11 mouse cellular contexts compared by ENCODE assay signal in genomic region chr11:6018218-6019010, GRCm38 (mm10). TPM values are rescaled to one million over a fixed set of nuclear protein-coding genes. Genes with fewer than 3 reads are reported as not detected.
DNase-seq lines count a peak whose midpoint lies in the region; ATAC-seq lines count a peak whose summit lies in the region.
"Had no signal": no experiment of that assay in that cellular context is flagged by ENCODE, and none has a peak within 500 bp of the region (broad histone marks: within the 10 kb centered on the region; RNA-seq: fewer than 3 reads in every experiment).

No protein-coding gene starts in this region.

- no peak overlapping the region for H3K4me2 ChIP-seq in kidney, embryonic 14.5 days (replicated peaks; ENCODE audit: low read depth, low read length)
- H3K4me2 ChIP-seq: liver, embryonic 12.5 days; midbrain, embryonic 12.5 days had no signal

- peaks cover 14% of the 10 kb centered on the region; the same call in 1 of the 2 replicates for H3K4me1 ChIP-seq in kidney, embryonic 14.5 days (ENCODE audit: control insufficient read depth, insufficient read depth, low read length)
- H3K4me1 ChIP-seq in heart, embryonic 10.5 days, result no peaks in the 10 kb centered on the region
- H3K4me1 ChIP-seq: liver, embryonic 12.5 days; midbrain, embryonic 12.5 days had no signal

- H3K27me3 ChIP-seq in kidney, embryonic 14.5 days (ENCODE audit: control insufficient read depth, insufficient read depth, low read length), result no peaks in the 10 kb centered on the region
- peaks cover 30% of the 10 kb centered on the region; the same call in 1 of the 2 replicates for H3K27me3 ChIP-seq in heart, embryonic 10.5 days (ENCODE audit: insufficient read depth, poor library complexity, severe bottlenecking)
- H3K27me3 ChIP-seq: midbrain, embryonic 12.5 days had no signal

- no peak for DNase-seq in kidney, postnatal 14 days
- peak; percentile 46 to 54 for DNase-seq in B cell, adult 2 months
- peak; percentile 79 for DNase-seq in T-cell, adult 2 months (ENCODE audit: low spot score)
- DNase-seq in naive thymus-derived CD4-positive, alpha-beta T cell, adult 2 months (ENCODE audit: low read depth), result peak; percentile 78
- DNase-seq in heart, embryonic 10.5 days (ENCODE audit: low spot score), result no peak
- DNase-seq in urinary bladder, postnatal 4 days (ENCODE audit: low spot score in 2 of 2), result no peak
- no peak for DNase-seq in adrenal gland, postnatal 25 days
- DNase-seq: kidney, postnatal 25 days had no signal

- H3K9ac ChIP-seq in kidney, embryonic 14.5 days (ENCODE audit: low read depth, low read length), result no peak overlapping the region
- H3K9ac ChIP-seq: liver, embryonic 12.5 days; midbrain, embryonic 12.5 days had no signal

- H3K27ac ChIP-seq in kidney, embryonic 14.5 days (ENCODE audit: low read depth, low read length), result no peak overlapping the region
- no peak overlapping the region for H3K27ac ChIP-seq in heart, embryonic 10.5 days
- H3K27ac ChIP-seq: liver, embryonic 12.5 days; midbrain, embryonic 12.5 days had no signal

- no peak overlapping the region for H3K4me3 ChIP-seq in kidney, embryonic 14.5 days (ENCODE audit: low read length)
- H3K4me3 ChIP-seq in heart, embryonic 10.5 days, result no peak overlapping the region
- H3K4me3 ChIP-seq: liver, embryonic 12.5 days; midbrain, embryonic 12.5 days had no signal

- WGBS in kidney, embryonic 14.5 days, result 43% methylated on average over 7 of the region's 7 CpGs
- 62% methylated on average over 7 of the region's 7 CpGs for WGBS in heart, embryonic 10.5 days

- peak; percentile 33; the same call in 1 of the 2 replicates for ATAC-seq in kidney, embryonic 14.5 days (ENCODE audit: low FRiP score, low TSS enrichment)
- ATAC-seq: liver, embryonic 12.5 days had no signal

- no peaks in the 10 kb centered on the region for H3K9me3 ChIP-seq in kidney, embryonic 14.5 days (ENCODE audit: control insufficient read depth, low read length)
- H3K9me3 ChIP-seq in heart, embryonic 10.5 days, result no peaks in the 10 kb centered on the region
- H3K9me3 ChIP-seq: liver, embryonic 12.5 days; midbrain, embryonic 12.5 days had no signal

- H3K36me3 ChIP-seq in kidney, embryonic 14.5 days (ENCODE audit: control insufficient read depth, insufficient read depth, low read length), result no peaks in the 10 kb centered on the region
- H3K36me3 ChIP-seq in heart, embryonic 10.5 days, result no peaks in the 10 kb centered on the region
- H3K36me3 ChIP-seq: liver, embryonic 12.5 days; midbrain, embryonic 12.5 days had no signal

RNA-seq across cellular contexts. Expression of gene Camk2b, which starts 47.7 kb away (rescaled TPM):
- polyA plus RNA-seq in kidney, embryonic 14.5 days (2014; fragmentation: Nextera tagmentation; extraction: Ambion mirVana), result 4.2 and 4.4 TPM in 2 replicates
- 1.8 and 2.3 TPM in 2 replicates for polyA plus RNA-seq in heart, embryonic 10.5 days (2016; fragmentation: Nextera tagmentation; extraction: Ambion mirVana)
- 10.0 and 13.6 TPM in 2 replicates for total RNA-seq in adrenal gland, postnatal 25 days (2021)

Comparison
In these comparisons a context has a peak if more than half of its experiments do, and no peak if none do; other contexts are left out.
1. DNase-seq: peak in B cell, adult 2 months (2 of 2), T-cell, adult 2 months (single experiment) and naive thymus-derived CD4-positive, alpha-beta T cell, adult 2 months (single experiment); none in kidney, postnatal 14 days (single experiment), heart, embryonic 10.5 days (single experiment), urinary bladder, postnatal 4 days (0 of 2) and adrenal gland, postnatal 25 days (single experiment).